Mouse (Mus musculus) embryonic facial prominence, embryonic 11.5 days (tissue): ENCODE measurements around the gene 4930578G10Rik. TPM values are rescaled to one million over a fixed set of nuclear protein-coding genes. Genes with fewer than 3 reads are reported as not detected.

Experiments
- ATAC-seq: fragments of 200-750 bp; cut with Nextera tagmentation; replicated peaks from 2 replicates; pipeline ENCODE4 v1.8.0; 2017; ENCODE audit warnings: low read depth; ENCODE audit not compliant: insufficient number of reproducible peaks, low FRiP score, low TSS enrichment
- DNase-seq: peaks from one replicate; pipeline ENCODE4 v3.0.0-alpha.2; 2015; ENCODE audit warnings: low spot score
- H3K27ac ChIP-seq: fragments of 300-500 bp; sonication (generic); replicated peaks from 2 replicates; pipeline ENCODE4 v1.5.1; 2014; ENCODE audit warnings: mild to moderate bottlenecking, low read depth, low read length, control low read depth
- H3K27me3 ChIP-seq: fragments of 300-500 bp; sonication (generic); 2 replicates; pipeline ENCODE4 v1.6.1; 2014; ENCODE audit warnings: mild to moderate bottlenecking, low read length, moderate library complexity, mixed read lengths; ENCODE audit not compliant: control insufficient read depth, insufficient read depth
- H3K36me3 ChIP-seq: fragments of 300-500 bp; sonication (generic); replicated peaks from 2 replicates; pipeline ENCODE4 v1.6.1; 2014; ENCODE audit warnings: low read depth, mild to moderate bottlenecking, low read length, moderate library complexity, mixed read lengths; ENCODE audit not compliant: control insufficient read depth, insufficient read depth
- H3K4me1 ChIP-seq: fragments of 300-500 bp; sonication (generic); 2 replicates; pipeline ENCODE4 v1.6.1; 2014; ENCODE audit warnings: low read length, mixed read lengths; ENCODE audit not compliant: control insufficient read depth, insufficient read depth
- H3K4me2 ChIP-seq: fragments of 300-500 bp; sonication (generic); 2 replicates; pipeline ENCODE4 v1.6.1; 2014; ENCODE audit warnings: low read depth, mild to moderate bottlenecking, control low read depth, low read length, moderate library complexity
- H3K4me3 ChIP-seq: fragments of 300-500 bp; sonication (generic); 2 replicates; pipeline ENCODE4 v1.5.1; 2014; ENCODE audit warnings: low read depth, low read length, control low read depth
- H3K9ac ChIP-seq: fragments of 300-500 bp; sonication (generic); replicated peaks from 2 replicates; pipeline ENCODE4 v1.6.1; 2014; ENCODE audit warnings: mild to moderate bottlenecking, control low read depth, low read length
- H3K9me3 ChIP-seq: fragments of 300-500 bp; sonication (generic); replicated peaks from 2 replicates; pipeline ENCODE4 v1.6.1; 2016; ENCODE audit warnings: mild to moderate bottlenecking, low read length, inconsistent platforms, mixed read lengths; ENCODE audit not compliant: control insufficient read depth
- WGBS: fragments of 180-500 bp; shearing (Covaris S2); extraction: QIAGEN DNeasy Blood & Tissue Kit; methylation state at CpG from one replicate; pipeline ENCODE4 v1.1.7; 2014; 5-methylcytosine and 5-hydroxymethylcytosine counted together
- polyA plus RNA-seq: library from polyadenylated mRNA; unstranded; fragments of >200 nt; fragmentation: Nextera tagmentation; extraction: Ambion mirVana; gene quantifications from 2 replicates; pipeline ENCODE4 v1.2.1, GENCODE M21; 2014

Gene 4930578G10Rik
- polyA plus RNA-seq, 1 experiment from 2014 or later = not detected

GRCm38 (mm10) chr4:42879829-42880676, 144.7 kb downstream of the 4930578G10Rik start:
- Histone ChIP-seq H3K27me3 (no peaks in the 10 kb centered on the region), H3K4me3 (no peak overlapping the region), H3K4me2 (no peak overlapping the region), H3K36me3 (no peaks in the 10 kb centered on the region), H3K9me3 (no peaks in the 10 kb centered on the region), H3K9ac (no peak overlapping the region), H3K27ac (no peak overlapping the region), H3K4me1 (no peaks in the 10 kb centered on the region)
- 84% methylated on average over 16 of the region's 16 CpGs for WGBS
- DNase-seq = no peak
- ATAC-seq = no peak

- Histone ChIP-seq H3K4me1 (no peaks in the 10 kb centered on the region), H3K27me3 (no peaks in the 10 kb centered on the region), H3K36me3 (no peaks in the 10 kb centered on the region), H3K27ac (no peak overlapping the region), H3K9ac (no peak overlapping the region), H3K4me3 (no peak overlapping the region), H3K9me3 (no peaks in the 10 kb centered on the region), H3K4me2 (no peak overlapping the region)
- 36% methylated on average over 1 of the region's 1 CpGs for WGBS
- no peak for ATAC-seq
- DNase-seq = no peak
These were observed 145.3 kb downstream of the 4930578G10Rik start for GRCm38 (mm10) chr4:42880677-42880948.

- Histone ChIP-seq H3K9ac (no peak overlapping the region), H3K4me1 (no peaks in the 10 kb centered on the region), H3K9me3 (no peaks in the 10 kb centered on the region), H3K27ac (no peak overlapping the region), H3K4me3 (no peak overlapping the region), H3K36me3 (no peaks in the 10 kb centered on the region), H3K27me3 (no peaks in the 10 kb centered on the region), H3K4me2 (no peak overlapping the region)
- DNase-seq (no peak), ATAC-seq (no peak)
- WGBS = 88% methylated on average over 6 of the region's 6 CpGs
These were observed 151.6 kb downstream of the 4930578G10Rik start for GRCm38 (mm10) chr4:42886926-42887325.

GRCm38 (mm10) chr4:42888806-42889205, 153.5 kb downstream of the 4930578G10Rik start:
- H3K4me3 ChIP-seq = no peak overlapping the region
- H3K27me3 ChIP-seq = no peaks in the 10 kb centered on the region
- no peak overlapping the region for H3K27ac ChIP-seq
- H3K9me3 ChIP-seq = no peaks in the 10 kb centered on the region
- H3K9ac ChIP-seq = no peak overlapping the region
- H3K36me3 ChIP-seq = no peaks in the 10 kb centered on the region
- DNase-seq = no peak
- ATAC-seq = no peak
- no peak overlapping the region for H3K4me2 ChIP-seq
- 93% methylated on average over 6 of the region's 6 CpGs for WGBS
- no peaks in the 10 kb centered on the region for H3K4me1 ChIP-seq

- H3K9me3 ChIP-seq = no peaks in the 10 kb centered on the region
- no peak overlapping the region for H3K27ac ChIP-seq
- no peak overlapping the region for H3K9ac ChIP-seq
- H3K36me3 ChIP-seq = no peaks in the 10 kb centered on the region
- no peaks in the 10 kb centered on the region for H3K27me3 ChIP-seq
- no peak for ATAC-seq
- DNase-seq = no peak
- H3K4me2 ChIP-seq = no peak overlapping the region
- WGBS = 62% methylated on average over 7 of the region's 7 CpGs
- no peak overlapping the region for H3K4me3 ChIP-seq
- no peaks in the 10 kb centered on the region for H3K4me1 ChIP-seq
These were observed 155.8 kb downstream of the 4930578G10Rik start for GRCm38 (mm10) chr4:42891176-42891575.

- Histone ChIP-seq H3K4me1 (no peaks in the 10 kb centered on the region), H3K9me3 (no peaks in the 10 kb centered on the region), H3K36me3 (no peaks in the 10 kb centered on the region), H3K9ac (no peak overlapping the region), H3K27me3 (no peaks in the 10 kb centered on the region), H3K4me2 (no peak overlapping the region), H3K27ac (no peak overlapping the region), H3K4me3 (no peak overlapping the region)
- no peak for ATAC-seq
- WGBS = 67% methylated on average over 7 of the region's 7 CpGs
- DNase-seq = no peak
These were observed 159.8 kb downstream of the 4930578G10Rik start for GRCm38 (mm10) chr4:42895118-42895517.

Other genes starting within 250 kb of the 4930578G10Rik start
- 0.14 and 0.21 TPM in 2 replicates for gene Fam205a2, start 207.4 kb upstream of the 4930578G10Rik start, polyA plus RNA-seq
- gene Gm10591, start 123.3 kb upstream of the 4930578G10Rik start, polyA plus RNA-seq = 1.7 TPM in 1 of 2 replicates, not detected in the other
- gene Gm2564, start 105.8 kb upstream of the 4930578G10Rik start, polyA plus RNA-seq = not detected in 2 replicates
- gene Ccl27b, start 80.3 kb upstream of the 4930578G10Rik start, polyA plus RNA-seq = not detected in 2 replicates
- gene Il11ra2, start 73.7 kb upstream of the 4930578G10Rik start, polyA plus RNA-seq = not detected in 2 replicates
- not detected in 2 replicates for gene Ccl19, start 21.0 kb downstream of the 4930578G10Rik start, polyA plus RNA-seq
- 3.6 and 9.3 TPM in 2 replicates for gene Ccl21a, start 38.4 kb downstream of the 4930578G10Rik start, polyA plus RNA-seq
- gene Fam205a1, start 118.3 kb downstream of the 4930578G10Rik start, polyA plus RNA-seq = not detected in 2 replicates
- 0.20 and 0.25 TPM in 2 replicates for gene Gm12394, start 121.2 kb downstream of the 4930578G10Rik start, polyA plus RNA-seq
- not detected in 2 replicates for gene Fam205c, start 138.7 kb downstream of the 4930578G10Rik start, polyA plus RNA-seq
- 0.43 and 0.80 TPM in 2 replicates for gene Phf24, start 181.1 kb downstream of the 4930578G10Rik start, polyA plus RNA-seq
- gene Dnajb5, start 214.3 kb downstream of the 4930578G10Rik start, polyA plus RNA-seq = 8.6 and 9.7 TPM in 2 replicates
- 0.70 and 0.76 TPM in 2 replicates for gene 1700022I11Rik, start 234.1 kb downstream of the 4930578G10Rik start, polyA plus RNA-seq